Mouse (Mus musculus): ENCODE measurements around the gene Higd1b.

- no peak for TF ChIP-seq MAZ (IDR thresholded peaks at IDR 0.05; ENCODE audit: low read depth, low read length)
- TF ChIP-seq POLR2A (IDR thresholded peaks at IDR 0.05; ENCODE audit: low read depth, low read length) = no peak
- TF ChIP-seq MXI1 (IDR thresholded peaks at IDR 0.05; ENCODE audit: low read depth, low read length) = no peak
- no peak for TF ChIP-seq GABPA (IDR thresholded peaks at IDR 0.05; ENCODE audit: insufficient replicate concordance, low read depth, low read length)
- no peak for TF ChIP-seq EP300 (IDR thresholded peaks at IDR 0.05; ENCODE audit: low read length)
- no peak for TF ChIP-seq CTCF (conservative IDR thresholded peaks at IDR 0.05 in 1 of 2, IDR thresholded peaks at IDR 0.05 in 1 of 2; ENCODE audit: low read depth in 2 of 2, low read length in 2 of 2)
- TF ChIP-seq E2F4 (IDR thresholded peaks at IDR 0.05; ENCODE audit: insufficient replicate concordance, low read depth, low read length) = no peak
- TF ChIP-seq CHD1 (IDR thresholded peaks at IDR 0.05; ENCODE audit: low read depth, low read length) = no peak
- TF ChIP-seq HCFC1 (IDR thresholded peaks at IDR 0.05; ENCODE audit: low read depth, low read length) = no peak
- no peak for TF ChIP-seq SMC3 (IDR thresholded peaks at IDR 0.05; ENCODE audit: low read depth, low read length)
- no peak for TF ChIP-seq USF1 (IDR thresholded peaks at IDR 0.05; ENCODE audit: low read depth, low read length)
- TF ChIP-seq MYC (IDR thresholded peaks at IDR 0.05; ENCODE audit: low read depth, low read length) = no peak
- TF ChIP-seq MAX (IDR thresholded peaks at IDR 0.05; ENCODE audit: low read length) = no peak
- no peak for TF ChIP-seq ZC3H11A (IDR thresholded peaks at IDR 0.05; ENCODE audit: low read depth, low read length)
Measured at GRCm38 (mm10) chr11:102835549-102835948, at the start of gene Higd1b.
